Mouse (Mus musculus): ENCODE measurements at regions not wholly inside any gene's neighbourhood (a gene's known extent, or its start where the extent isn't known, plus 50 kb on each side); places are given as distances from the start of the nearest gene placed in this dataset.

- no peak for TF ChIP-seq CTCF (conservative IDR thresholded peaks at IDR 0.05; ENCODE audit: low read length)
- TF ChIP-seq NANOG (IDR thresholded peaks at IDR 0.05; ENCODE audit: borderline replicate concordance, low read length): no peak
These were observed 60.5 kb upstream of the Eci2 start for GRCm38 (mm10) chr13:35087246-35088040.
